Mouse (Mus musculus): ENCODE data around the gene Galm.
"Not testable (repeated sequence)": the region's sequence is repeated elsewhere in the genome, so short reads cannot be mapped to it uniquely, and the experiment has no call there.

Gene Galm

GRCm38 (mm10) chr17:80165741-80166140, 38.5 kb downstream of the Galm start:
- peak; percentile 71 for DNase-seq (ENCODE audit: low spot score)

GRCm38 (mm10) chr17:80166346-80166745, 39.1 kb downstream of the Galm start:
- no peak for DNase-seq (ENCODE audit: low spot score)

- DNase-seq (ENCODE audit: low spot score) = no peak
Observed at GRCm38 (mm10) chr17:80167436-80167835, 40.2 kb downstream of the Galm start.

- no peak for DNase-seq (ENCODE audit: low spot score)
Observed at GRCm38 (mm10) chr17:80167851-80168251, 40.6 kb downstream of the Galm start.

- peak; percentile 67 for DNase-seq (ENCODE audit: low spot score)
Observed at GRCm38 (mm10) chr17:80168425-80169182, 41.3 kb downstream of the Galm start.

- no peak for DNase-seq (ENCODE audit: low spot score)
Observed at GRCm38 (mm10) chr17:80169792-80170191, 42.5 kb downstream of the Galm start.

- no peak for DNase-seq (ENCODE audit: low spot score)
Observed at GRCm38 (mm10) chr17:80170951-80171350, 43.7 kb downstream of the Galm start.

GRCm38 (mm10) chr17:80171948-80172347, 44.7 kb downstream of the Galm start:
- no peak for DNase-seq (ENCODE audit: low spot score)

- no peak for DNase-seq (ENCODE audit: low spot score)
Observed at GRCm38 (mm10) chr17:80172761-80173160, 45.5 kb downstream of the Galm start.

- no peak for DNase-seq (ENCODE audit: low spot score)
Observed at GRCm38 (mm10) chr17:80173708-80174107, 46.4 kb downstream of the Galm start.

GRCm38 (mm10) chr17:80174146-80174545, 46.9 kb downstream of the Galm start:
- DNase-seq (ENCODE audit: low spot score) = no peak

GRCm38 (mm10) chr17:80174699-80175385, 47.6 kb downstream of the Galm start:
- no peak for DNase-seq (ENCODE audit: low spot score)

GRCm38 (mm10) chr17:80175386-80175739, 48.1 kb downstream of the Galm start:
- no peak for DNase-seq (ENCODE audit: low spot score)

GRCm38 (mm10) chr17:80175966-80176365, 48.7 kb downstream of the Galm start:
- DNase-seq (ENCODE audit: low spot score) = no peak

GRCm38 (mm10) chr17:80178846-80179245, 51.6 kb downstream of the Galm start:
- DNase-seq (ENCODE audit: low spot score) = not testable (repeated sequence)

GRCm38 (mm10) chr17:80179959-80180358, 52.7 kb downstream of the Galm start:
- peak; percentile 51 for DNase-seq (ENCODE audit: low spot score)

GRCm38 (mm10) chr17:80180468-80180867, 53.2 kb downstream of the Galm start:
- DNase-seq (ENCODE audit: low spot score) = no peak

- no peak for DNase-seq (ENCODE audit: low spot score)
Observed at GRCm38 (mm10) chr17:80183615-80184014, 56.3 kb downstream of the Galm start.

GRCm38 (mm10) chr17:80193075-80193474, 65.8 kb downstream of the Galm start:
- DNase-seq (ENCODE audit: low spot score) = no peak

- no peak for DNase-seq (ENCODE audit: low spot score)
Observed at GRCm38 (mm10) chr17:80199160-80199778, 72.0 kb downstream of the Galm start.

GRCm38 (mm10) chr17:80205657-80206056, 78.4 kb downstream of the Galm start:
- no peak for DNase-seq (ENCODE audit: low spot score)

- peak; percentile 34 for DNase-seq (ENCODE audit: low spot score)
Observed at GRCm38 (mm10) chr17:80206301-80206670, 79.0 kb downstream of the Galm start.
